Comparison of ENCODE assay signal across 8 mouse cellular contexts in genomic region chr3:57136847-57137246, GRCm38 (mm10).
DNase-seq lines count a peak whose midpoint lies in the region; ATAC-seq and TF ChIP-seq lines count a peak whose summit lies in the region.

No protein-coding gene starts in this region.

- H3K27me3 ChIP-seq in ES-Bruce4 (ENCODE audit: control insufficient read depth, insufficient read depth, low read length, poor library complexity, severe bottlenecking) = no peaks in the 10 kb centered on the region
- H3K27me3 ChIP-seq in forebrain, embryonic 11.5 days (ENCODE audit: control insufficient read depth, insufficient read depth, low read length) = no peaks in the 10 kb centered on the region
- no peaks in the 10 kb centered on the region for H3K27me3 ChIP-seq in intestine, embryonic 16.5 days (replicated peaks; ENCODE audit: control insufficient read depth, insufficient read depth, low read length)
- no peaks in the 10 kb centered on the region for H3K27me3 ChIP-seq in lung, embryonic 15.5 days
- H3K27me3 ChIP-seq in stomach, postnatal 0 days (ENCODE audit: control insufficient read depth, insufficient read depth, low read length) = no peaks in the 10 kb centered on the region

- peak; percentile 26 to 35 for DNase-seq in cerebellum, postnatal 10 days
- DNase-seq in forebrain, embryonic 11.5 days (ENCODE audit: low spot score) = peak; percentile 67
- peak; percentile 44 for DNase-seq in stomach, postnatal 0 days (ENCODE audit: low spot score)

- no peak for ATAC-seq in cerebellum, adult (ENCODE audit: insufficient number of reproducible peaks, low FRiP score, low TSS enrichment)
- ATAC-seq in forebrain, embryonic 11.5 days (replicated peaks; ENCODE audit: low FRiP score) = peak; percentile 84
- ATAC-seq in intestine, embryonic 16.5 days = peak; percentile 66
- peak; percentile 88 for ATAC-seq in lung, embryonic 15.5 days (ENCODE audit: borderline replicate concordance, extremely low read depth, low FRiP score, low TSS enrichment)
- ATAC-seq in stomach, postnatal 0 days (ENCODE audit: low FRiP score, low TSS enrichment) = peak; percentile 77
- no peak for ATAC-seq in granulocyte monocyte progenitor cell, adult 5-6 weeks (replicated peaks; ENCODE audit: poor library complexity, severe bottlenecking)

- 27% methylated on average over 24 of the region's 24 CpGs for WGBS in forebrain, embryonic 11.5 days
- 19% methylated on average over 24 of the region's 24 CpGs for WGBS in intestine, embryonic 16.5 days
- WGBS in lung, embryonic 15.5 days = 15% methylated on average over 24 of the region's 24 CpGs
- 15% methylated on average over 24 of the region's 24 CpGs for WGBS in stomach, postnatal 0 days

- H3K9me3 ChIP-seq in ES-Bruce4 (replicated peaks; ENCODE audit: control insufficient read depth, insufficient read depth, low read length, poor library complexity, severe bottlenecking) = peaks cover 3% of the 10 kb centered on the region; the same call in 1 of the 2 replicates
- H3K9me3 ChIP-seq in forebrain, embryonic 11.5 days (ENCODE audit: control insufficient read depth, low read length) = no peaks in the 10 kb centered on the region
- no peaks in the 10 kb centered on the region for H3K9me3 ChIP-seq in intestine, embryonic 16.5 days (ENCODE audit: control insufficient read depth, low read length)
- no peaks in the 10 kb centered on the region for H3K9me3 ChIP-seq in lung, embryonic 15.5 days
- no peaks in the 10 kb centered on the region for H3K9me3 ChIP-seq in stomach, postnatal 0 days (ENCODE audit: control insufficient read depth, low read length)

- TF ChIP-seq CTCF in ES-Bruce4 (IDR thresholded peaks at IDR 0.05; ENCODE audit: low read depth, low read length) = no peak
- no peak for TF ChIP-seq CTCF in stomach, postnatal 0 days (IDR thresholded peaks at IDR 0.05; ENCODE audit: low read depth)

- no peaks in the 10 kb centered on the region for H3K4me1 ChIP-seq in ES-Bruce4 (ENCODE audit: control insufficient read depth, insufficient read depth, low read length)
- no peaks in the 10 kb centered on the region for H3K4me1 ChIP-seq in forebrain, embryonic 11.5 days (replicated peaks; ENCODE audit: control insufficient read depth, insufficient read depth, low read length)
- no peaks in the 10 kb centered on the region for H3K4me1 ChIP-seq in intestine, embryonic 16.5 days (ENCODE audit: control insufficient read depth, insufficient read depth, low read length)
- H3K4me1 ChIP-seq in lung, embryonic 15.5 days = no peaks in the 10 kb centered on the region
- no peaks in the 10 kb centered on the region for H3K4me1 ChIP-seq in stomach, postnatal 0 days (replicated peaks; ENCODE audit: control insufficient read depth, insufficient read depth)

- peak overlapping the region; percentile 43 for H3K4me3 ChIP-seq in ES-Bruce4 (ENCODE audit: low read depth, low read length)
- H3K4me3 ChIP-seq in forebrain, embryonic 11.5 days (ENCODE audit: low read depth, low read length) = peak overlapping the region; percentile 10; the same call in 1 of the 2 replicates
- peak overlapping the region; percentile 43 for H3K4me3 ChIP-seq in intestine, embryonic 16.5 days (ENCODE audit: low read length)
- H3K4me3 ChIP-seq in lung, embryonic 15.5 days = peak overlapping the region; percentile 33
- peak overlapping the region; percentile 27 for H3K4me3 ChIP-seq in stomach, postnatal 0 days (ENCODE audit: low read depth, low read length)

- no peak for TF ChIP-seq POLR2A in ES-Bruce4 (IDR thresholded peaks at IDR 0.05; ENCODE audit: insufficient read depth, low read length)

- peak overlapping the region; percentile 44 for H3K4me2 ChIP-seq in forebrain, embryonic 11.5 days (ENCODE audit: low read depth, low read length, severe bottlenecking)
- H3K4me2 ChIP-seq in intestine, embryonic 16.5 days (ENCODE audit: low read depth, low read length) = peak overlapping the region; percentile 64
- peak overlapping the region; percentile 54 for H3K4me2 ChIP-seq in lung, embryonic 15.5 days
- peak overlapping the region; percentile 53 for H3K4me2 ChIP-seq in stomach, postnatal 0 days (replicated peaks; ENCODE audit: low read depth)

- H3K36me3 ChIP-seq in ES-Bruce4 (ENCODE audit: control insufficient read depth, insufficient read depth, low read length, poor library complexity, severe bottlenecking) = no peaks in the 10 kb centered on the region
- no peaks in the 10 kb centered on the region for H3K36me3 ChIP-seq in forebrain, embryonic 11.5 days (ENCODE audit: control insufficient read depth, insufficient read depth, low read length)
- H3K36me3 ChIP-seq in intestine, embryonic 16.5 days (ENCODE audit: control insufficient read depth, insufficient read depth, low read length) = no peaks in the 10 kb centered on the region
- H3K36me3 ChIP-seq in lung, embryonic 15.5 days = no peaks in the 10 kb centered on the region
- H3K36me3 ChIP-seq in stomach, postnatal 0 days (ENCODE audit: control insufficient read depth, insufficient read depth, low read length) = no peaks in the 10 kb centered on the region

- H3K27ac ChIP-seq in ES-Bruce4 (ENCODE audit: insufficient read depth, low read length) = no peak overlapping the region
- H3K27ac ChIP-seq in forebrain, embryonic 11.5 days (ENCODE audit: low read depth, low read length) = no peak overlapping the region
- no peak overlapping the region for H3K27ac ChIP-seq in intestine, embryonic 16.5 days (ENCODE audit: low read length)
- no peak overlapping the region for H3K27ac ChIP-seq in lung, embryonic 15.5 days
- no peak overlapping the region for H3K27ac ChIP-seq in stomach, postnatal 0 days (replicated peaks)

- no peak overlapping the region for H3K9ac ChIP-seq in ES-Bruce4 (ENCODE audit: low read depth, poor library complexity, severe bottlenecking)
- no peak overlapping the region for H3K9ac ChIP-seq in forebrain, embryonic 11.5 days (ENCODE audit: low read length)
- peak overlapping the region; percentile 51; the same call in 1 of the 2 replicates for H3K9ac ChIP-seq in intestine, embryonic 16.5 days (ENCODE audit: low read depth, low read length)
- H3K9ac ChIP-seq in lung, embryonic 15.5 days = no peak overlapping the region
- no peak overlapping the region; the same call in 1 of the 2 replicates for H3K9ac ChIP-seq in stomach, postnatal 0 days (ENCODE audit: low read length)

- TF ChIP-seq EP300 in ES-Bruce4 (IDR thresholded peaks at IDR 0.05; ENCODE audit: insufficient read depth, low read depth, low read length) = no peak
- TF ChIP-seq EP300 in stomach, postnatal 0 days (optimal IDR thresholded peaks at IDR 0.05) = no peak

Comparison
In these comparisons a context has a peak if more than half of its experiments do, and no peak if none do; other contexts are left out.
1. ATAC-seq: peak in forebrain, embryonic 11.5 days (single experiment), intestine, embryonic 16.5 days (single experiment), lung, embryonic 15.5 days (single experiment) and stomach, postnatal 0 days (single experiment); none in cerebellum, adult (single experiment) and granulocyte monocyte progenitor cell, adult 5-6 weeks (single experiment).
2. Peak in every context shown above with its lines, with median percentiles within 50 percentile points of each other: DNase-seq, H3K4me3 ChIP-seq and H3K4me2 ChIP-seq.